Mouse (Mus musculus): ENCODE measurements around the gene Cdh6.

Gene Cdh6

GRCm38 (mm10) chr15:13173071-13173778 is at the start of gene Cdh6:
Cdh6 (minus strand) TSS chr15:13173675.
- POLR2A ChIA-PET, result interaction anchor here in 1 of 4 experiments (0.6 to 1.3 kb wide), 3 partner anchors 79 to 140 kb away, joined by 3 read pairs; no protein-coding TSS in a partner anchor
- CTCF ChIA-PET, result interaction anchor here (0.6 to 3.0 kb wide), 8 partner anchors 14 to 258 kb away, joined by 3 to 10 read pairs (median 3); no protein-coding TSS in a partner anchor

- ChIA-PET POLR2A (interaction anchor here in 1 of 4 experiments (0.5 kb wide), 1 partner anchor 8 kb away, joined by 5 read pairs; no protein-coding TSS in a partner anchor), CTCF (no interaction called here)
Measured at GRCm38 (mm10) chr15:13219727-13220454, 46.4 kb upstream of the Cdh6 start.

GRCm38 (mm10) chr15:13217800-13218199 is 44.3 kb upstream of the Cdh6 start:
- CTCF ChIA-PET, result no interaction called here
- POLR2A ChIA-PET, result no interaction called here

GRCm38 (mm10) chr15:13217161-13217560 is 43.7 kb upstream of the Cdh6 start:
- POLR2A ChIA-PET, result no interaction called here
- CTCF ChIA-PET, result no interaction called here

- ChIA-PET POLR2A (no interaction called here), CTCF (no interaction called here)
Measured at GRCm38 (mm10) chr15:13212956-13213355, 39.5 kb upstream of the Cdh6 start.

- POLR2A ChIA-PET, result interaction anchor here in 2 of 4 experiments (0.6 kb wide), 2 partner anchors 7 to 395 kb away, joined by 3 to 5 read pairs; no protein-coding TSS in a partner anchor
- CTCF ChIA-PET, result no interaction called here
Measured at GRCm38 (mm10) chr15:13212027-13212685, 38.7 kb upstream of the Cdh6 start.

GRCm38 (mm10) chr15:13210186-13210585 is 36.7 kb upstream of the Cdh6 start:
- ChIA-PET POLR2A (no interaction called here), CTCF (no interaction called here)

- POLR2A ChIA-PET, result no interaction called here
- CTCF ChIA-PET, result no interaction called here
Measured at GRCm38 (mm10) chr15:13208716-13209115, 35.2 kb upstream of the Cdh6 start.

GRCm38 (mm10) chr15:13196237-13196636 is 22.8 kb upstream of the Cdh6 start:
- ChIA-PET CTCF (no interaction called here), POLR2A (no interaction called here)

GRCm38 (mm10) chr15:13194048-13194447 is 20.6 kb upstream of the Cdh6 start:
- ChIA-PET POLR2A (no interaction called here), CTCF (no interaction called here)

- ChIA-PET CTCF (no interaction called here), POLR2A (no interaction called here)
Measured at GRCm38 (mm10) chr15:13193076-13193475, 19.6 kb upstream of the Cdh6 start.

- CTCF ChIA-PET, result no interaction called here
- POLR2A ChIA-PET, result no interaction called here
Measured at GRCm38 (mm10) chr15:13183661-13184060, 10.2 kb upstream of the Cdh6 start.

GRCm38 (mm10) chr15:13181430-13181829 is 8.0 kb upstream of the Cdh6 start:
- ChIA-PET CTCF (no interaction called here), POLR2A (no interaction called here)

GRCm38 (mm10) chr15:13181014-13181413 is 7.5 kb upstream of the Cdh6 start:
- ChIA-PET CTCF (no interaction called here), POLR2A (no interaction called here)

- POLR2A ChIA-PET, result interaction anchor here in 1 of 4 experiments (1.5 kb wide), 1 partner anchor 87 kb away, joined by 3 read pairs; no protein-coding TSS in a partner anchor
- CTCF ChIA-PET, result interaction anchor here in 1 of 4 experiments (1.1 kb wide), 1 partner anchor 42 kb away, joined by 3 read pairs; no protein-coding TSS in a partner anchor
Measured at GRCm38 (mm10) chr15:13175978-13176377, 2.5 kb upstream of the Cdh6 start.

GRCm38 (mm10) chr15:13174618-13174980 is 1.1 kb upstream of the Cdh6 start:
- ChIA-PET CTCF (no interaction called here), POLR2A (no interaction called here)

- CTCF ChIA-PET, result interaction anchor here in 2 of 4 experiments (1.4 to 3.0 kb wide), 2 partner anchors 85 kb away, joined by 4 to 10 read pairs; no protein-coding TSS in a partner anchor
- POLR2A ChIA-PET, result interaction anchor here in 1 of 4 experiments (0.6 to 1.3 kb wide), 2 partner anchors 86 to 139 kb away, joined by 3 read pairs; no protein-coding TSS in a partner anchor
Measured at GRCm38 (mm10) chr15:13173840-13174617, 554 bp upstream of the Cdh6 start.

GRCm38 (mm10) chr15:13172365-13173070 is 957 bp downstream of the Cdh6 start:
- CTCF ChIA-PET, result interaction anchor here (0.6 to 3.0 kb wide), 7 partner anchors 14 to 258 kb away, joined by 3 to 10 read pairs (median 3); no protein-coding TSS in a partner anchor
- POLR2A ChIA-PET, result interaction anchor here in 2 of 4 experiments (0.6 to 1.3 kb wide), 6 partner anchors 33 to 466 kb away, joined by 3 to 4 read pairs (median 3); no protein-coding TSS in a partner anchor
